Mouse (Mus musculus) megakaryocyte, adult 5-6 weeks (primary cell): ENCODE measurements around the gene Zbtb3. TPM values are rescaled to one million over a fixed set of nuclear protein-coding genes. Genes with fewer than 3 reads are reported as not detected.

Experiments
- ATAC-seq: 2 replicates; pipeline ENCODE4 v1.8.0; 2016; ENCODE audit warnings: mild to moderate bottlenecking, inconsistent platforms; ENCODE audit not compliant: poor library complexity, severe bottlenecking
- total RNA-seq, 2 experiments: library from RNA; stranded (forward) in 1 of 2; stranded (reverse) in 1 of 2; fragments of 153-499, 151-499 nt in 1 of 2; fragments of 221-1000, 200-1000 nt in 1 of 2; gene quantifications; 2 replicates each; pipeline versions ENCODE4 v1.2.3 to v1.2.4; 2015 to 2017

Zbtb3 gene
- total RNA-seq, 2 experiments from 2014 or later, result 2.3 to 2.5 TPM

DNA sequence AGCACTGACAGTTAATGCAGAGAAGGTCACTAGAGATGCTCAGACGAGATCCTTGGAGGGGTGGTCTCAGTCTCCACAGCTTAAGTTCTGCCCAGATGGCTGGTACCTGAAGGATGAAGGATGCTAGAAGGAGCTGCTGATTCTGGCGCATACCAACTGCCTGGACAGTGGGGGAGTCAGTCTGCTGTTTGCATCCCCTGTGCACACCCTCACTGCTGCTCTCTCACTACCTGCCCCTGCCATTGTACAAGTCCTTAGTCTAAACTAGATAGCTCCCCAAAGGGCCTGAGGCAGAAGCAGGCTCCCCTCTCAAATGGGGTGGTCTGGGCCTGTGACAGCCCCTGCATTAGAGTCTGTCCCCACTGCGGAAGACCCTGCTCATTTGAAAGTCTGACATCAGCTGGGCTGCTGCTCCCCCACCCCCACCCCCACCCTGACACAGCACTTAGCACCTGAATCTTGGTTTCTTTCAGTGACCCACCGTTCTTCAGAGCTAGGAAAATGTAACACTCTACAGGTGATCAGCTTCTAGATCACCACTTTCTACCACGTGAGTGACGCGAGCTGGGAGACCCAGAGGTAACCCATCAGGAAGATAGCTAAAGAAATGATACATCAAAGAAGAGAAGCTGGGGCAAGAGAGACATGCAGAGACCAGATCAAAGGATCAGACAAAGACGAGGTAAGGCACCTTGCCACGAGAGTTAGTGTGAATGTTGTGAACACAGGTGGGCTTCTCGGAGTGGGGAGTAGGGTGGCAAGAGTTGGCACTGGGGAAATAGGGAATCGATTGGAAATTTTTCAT is 37.0 kb downstream of the Zbtb3 start, which contains the start of gene Gng3:
Gene Gng3, minus strand, starts transcription at position 92 of the 805 bp plus-strand sequence.
- ATAC-seq, result no peak

DNA sequence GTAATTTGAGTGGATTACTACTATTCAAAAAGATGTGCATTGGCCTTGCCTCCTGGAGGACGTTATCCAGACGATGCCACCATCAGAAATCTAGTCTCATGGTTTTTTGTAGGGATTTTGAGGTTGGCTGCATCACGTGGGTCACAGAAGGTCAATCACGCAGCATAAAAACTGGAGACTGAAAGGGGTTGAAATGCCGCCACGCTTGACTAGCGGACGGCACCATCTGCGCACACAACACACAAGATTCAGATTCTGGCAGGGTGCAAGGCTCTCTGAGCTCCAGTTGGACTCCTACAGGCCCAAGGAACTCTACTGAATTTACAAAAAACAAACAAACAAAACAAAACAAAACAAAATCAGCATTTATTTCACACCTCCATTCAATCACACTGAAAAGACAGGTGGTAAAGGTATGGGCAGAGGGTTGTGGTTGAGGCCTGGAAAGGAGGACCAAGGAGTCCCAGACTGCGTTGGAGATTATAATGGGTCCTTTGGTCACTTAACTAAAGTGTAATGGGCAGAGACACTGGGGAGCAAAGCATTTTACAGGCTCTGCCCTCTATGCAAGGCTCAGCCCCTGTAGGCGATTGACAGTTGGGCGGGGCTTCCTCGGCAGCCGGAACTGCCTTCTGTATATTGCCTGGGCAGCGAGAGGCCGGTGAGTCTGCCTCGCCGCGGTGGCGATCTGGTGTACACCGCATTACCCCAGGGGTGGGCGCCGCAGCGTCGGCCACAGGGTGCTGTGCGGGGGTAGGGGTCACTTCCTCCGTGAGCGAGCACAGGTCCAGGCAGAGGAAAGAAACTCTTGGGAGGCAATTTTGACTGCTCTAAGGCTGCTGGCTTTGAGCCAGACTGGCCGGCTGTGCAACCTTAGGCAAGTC is 37.8 kb downstream of the Zbtb3 start:
- ATAC-seq, result peak; percentile 78

DNA sequence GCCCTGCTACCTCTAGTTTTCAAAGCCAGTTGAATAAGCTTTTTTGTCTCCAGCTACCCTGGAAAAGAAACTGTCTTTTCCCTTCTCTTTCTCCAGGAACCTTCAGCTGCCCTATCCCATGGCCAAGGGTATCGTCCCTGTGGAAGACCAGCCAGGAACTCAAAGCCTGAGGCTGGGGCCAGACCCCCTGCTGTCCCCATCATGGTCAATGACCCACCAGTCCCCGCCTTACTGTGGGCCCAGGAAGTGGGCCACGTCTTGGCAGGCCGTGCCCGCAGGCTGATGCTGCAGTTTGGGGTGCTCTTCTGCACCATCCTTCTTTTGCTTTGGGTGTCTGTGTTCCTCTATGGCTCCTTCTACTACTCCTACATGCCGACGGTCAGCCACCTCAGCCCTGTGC is 38.7 kb downstream of the Zbtb3 start:
- ATAC-seq, result no peak

DNA sequence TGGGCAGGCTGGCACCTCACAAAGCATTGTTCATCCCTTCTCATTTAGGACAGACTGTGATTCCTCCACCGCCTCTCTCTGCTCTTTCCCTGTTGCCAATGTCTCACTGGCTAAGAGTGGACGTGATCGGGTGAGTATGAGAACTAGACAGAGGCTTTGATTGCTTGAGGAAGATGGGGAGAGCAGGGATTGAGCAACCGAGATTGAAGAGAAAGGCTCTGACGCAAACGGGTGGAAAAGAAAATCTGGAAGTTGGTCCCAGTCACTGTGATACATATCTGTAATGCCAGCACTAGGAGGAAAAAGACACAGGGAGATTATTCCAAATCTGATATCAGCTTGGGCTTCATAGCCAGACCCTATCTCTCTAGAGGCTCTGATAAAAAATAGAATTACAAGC is 40.6 kb downstream of the Zbtb3 start:
- ATAC-seq, result no peak

DNA sequence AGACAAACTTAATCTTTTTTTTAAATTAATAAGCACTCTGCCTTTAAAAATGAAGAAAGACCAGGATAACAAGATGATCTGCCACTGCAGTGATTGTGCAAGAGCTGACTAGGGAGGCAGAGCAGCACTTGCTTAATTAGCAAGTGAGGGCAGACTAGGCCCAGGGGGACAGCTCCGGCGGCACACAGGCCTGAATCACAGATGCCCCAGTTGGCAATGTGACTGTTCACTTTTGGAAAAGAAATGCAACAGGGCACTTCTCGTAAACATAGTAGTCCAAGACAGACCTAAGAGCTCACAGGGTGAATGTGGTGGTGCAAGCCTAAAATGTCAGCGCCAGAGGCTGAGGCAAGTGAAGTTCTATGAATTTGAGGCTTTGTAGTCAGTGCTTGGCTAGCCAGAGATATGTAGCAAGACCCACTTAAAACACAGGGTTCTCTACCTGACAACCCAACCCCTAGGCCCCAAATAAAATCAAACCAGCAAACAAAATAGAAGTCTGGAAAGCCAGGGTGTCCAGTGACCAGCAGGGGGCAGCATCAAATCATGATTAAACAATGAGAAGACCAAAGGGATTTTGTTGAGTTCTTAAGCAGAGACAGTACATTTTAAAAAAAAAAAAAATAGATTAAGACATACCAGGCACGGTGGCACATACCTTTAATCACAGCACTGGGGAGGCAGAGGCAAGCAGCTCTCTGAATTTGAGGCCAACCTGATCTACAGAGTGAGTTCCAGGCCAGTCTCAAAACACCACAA is 42.2 kb downstream of the Zbtb3 start:
- ATAC-seq, result peak; percentile 64

DNA sequence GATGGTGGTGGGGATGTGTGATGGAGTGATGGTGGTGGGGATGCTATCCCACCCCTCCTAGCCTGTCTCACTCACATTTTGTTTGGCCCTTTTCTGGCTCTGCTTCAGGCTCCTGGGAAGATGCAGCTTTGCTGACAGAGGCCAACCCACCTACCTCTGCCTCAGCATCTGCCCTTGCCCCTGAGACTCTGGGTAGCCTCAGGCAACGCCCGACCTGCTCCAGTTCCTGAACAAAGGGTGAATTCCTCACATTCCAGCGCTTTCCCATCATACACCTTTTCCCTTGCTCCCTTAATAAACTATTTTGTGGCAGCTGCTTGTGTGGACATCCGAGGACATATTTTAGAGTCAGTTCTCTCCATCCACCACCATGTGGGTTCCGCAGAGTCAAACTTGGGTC is 46.0 kb downstream of the Zbtb3 start:
- ATAC-seq, result no peak

DNA sequence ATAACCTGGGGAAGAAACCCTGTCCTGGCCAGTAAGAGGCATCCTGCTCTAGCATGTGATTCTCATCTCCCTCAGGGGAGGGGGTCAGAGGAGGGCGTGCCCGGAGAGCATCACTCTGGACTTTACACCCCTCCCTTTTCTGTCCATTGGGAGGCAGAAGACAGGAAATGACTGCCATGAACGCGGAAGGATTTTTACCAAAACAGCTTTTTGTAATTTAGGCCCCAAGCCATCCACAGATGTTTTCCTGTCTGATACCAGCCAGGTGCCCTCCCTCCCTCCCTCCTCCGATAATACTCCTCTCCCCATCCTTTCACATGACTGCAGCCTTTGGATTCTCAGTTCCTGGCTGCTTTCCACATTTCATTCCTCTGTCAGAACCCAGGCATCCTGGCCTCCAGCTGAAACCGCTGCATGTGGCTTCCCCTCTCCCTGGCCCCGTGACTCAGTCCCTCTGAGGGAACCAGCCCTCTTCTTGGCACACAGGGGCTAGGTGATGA is 48.1 kb downstream of the Zbtb3 start, which contains the start of gene Lrrn4cl:
Gene Lrrn4cl, plus strand, starts transcription at position 367 of the 500 bp plus-strand sequence.
- no peak for ATAC-seq

DNA sequence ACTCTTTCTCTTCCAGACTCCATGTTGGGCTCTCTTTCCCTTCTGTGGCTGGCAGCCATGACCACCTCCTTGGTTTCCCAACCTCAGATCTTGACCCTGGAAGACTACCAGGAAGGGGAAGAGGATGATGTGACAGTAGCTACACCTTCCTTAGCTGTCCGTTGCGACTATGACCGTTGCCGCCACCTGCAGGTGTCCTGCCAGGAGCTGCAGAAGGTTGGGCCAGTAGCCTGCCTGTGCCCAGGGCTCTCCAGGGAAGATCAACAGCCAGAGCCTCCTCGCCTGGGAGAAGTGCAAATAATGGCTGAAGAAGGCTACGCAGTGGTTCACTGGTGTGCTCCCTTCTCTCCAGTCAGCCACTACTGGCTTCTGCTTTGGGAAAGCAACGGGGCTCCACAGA is 49.3 kb downstream of the Zbtb3 start:
- no peak for ATAC-seq

DNA sequence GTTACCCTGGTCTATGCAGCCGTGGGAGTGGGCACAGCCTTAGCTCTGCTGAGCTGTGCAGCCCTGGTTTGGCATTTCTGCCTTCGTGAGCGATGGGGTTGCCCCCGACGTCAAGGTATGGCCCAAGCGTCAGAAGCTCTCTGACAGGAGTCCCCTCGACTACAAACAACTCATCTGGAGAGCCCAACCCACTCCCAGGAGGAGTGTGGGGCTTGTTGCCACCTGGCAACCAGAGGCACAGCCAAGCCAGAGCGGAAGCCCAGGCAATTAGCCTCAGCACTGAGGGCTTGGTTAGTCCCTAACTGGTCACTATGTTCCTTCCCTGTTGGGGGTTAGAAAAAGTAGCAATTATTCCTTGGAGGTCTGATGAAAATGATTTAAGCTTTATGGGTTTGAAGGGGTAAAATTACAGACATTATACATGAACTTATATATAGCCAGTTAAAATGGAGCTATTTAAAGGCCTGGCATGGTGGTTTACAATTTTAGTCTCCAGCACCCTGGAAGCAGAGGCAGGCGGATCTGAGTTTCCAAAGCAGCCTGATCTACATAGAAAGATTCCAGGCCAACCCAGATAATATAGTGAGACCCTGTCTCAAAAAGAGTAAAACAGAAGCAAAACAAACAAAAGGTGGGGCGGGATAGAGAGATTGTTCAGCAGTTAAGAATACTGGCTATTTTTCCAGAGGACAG is 50.0 kb downstream of the Zbtb3 start:
- no peak for ATAC-seq

DNA sequence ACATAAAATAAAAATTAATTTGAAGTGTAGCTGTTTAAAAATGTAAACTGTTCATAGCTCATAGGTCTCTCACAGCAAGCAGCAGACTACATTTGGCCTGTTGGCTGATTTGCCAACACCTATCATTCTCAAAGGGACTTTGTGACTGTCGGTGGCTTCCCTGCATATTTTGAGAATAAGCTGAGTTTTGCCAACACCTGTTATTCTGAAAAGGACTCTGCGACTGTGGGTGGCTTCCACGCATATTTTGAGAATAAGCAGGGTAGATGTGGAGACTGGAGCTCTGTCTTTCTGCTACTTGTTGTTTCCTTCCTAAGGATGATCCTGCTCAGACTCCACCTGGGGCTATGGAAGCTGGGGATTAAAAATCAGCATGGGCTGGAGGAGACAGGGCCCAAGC is 50.8 kb downstream of the Zbtb3 start:
- no peak for ATAC-seq

Other genes starting within 250 kb of the Zbtb3 start
Only the 30 nearest of the 33 such genes appear.
- gene Chrm1, start 138.8 kb upstream of the Zbtb3 start, total RNA-seq (2015), result 0.16 and 0.25 TPM in 2 replicates
- gene Chrm1, start 138.8 kb upstream of the Zbtb3 start, total RNA-seq (2017), result 0.04 TPM in 2 replicates
- 26.3 and 32.6 TPM in 2 replicates for gene Slc3a2, start 79.2 kb upstream of the Zbtb3 start, total RNA-seq (2015)
- gene Slc3a2, start 79.2 kb upstream of the Zbtb3 start, total RNA-seq (2017), result 31.6 and 34.1 TPM in 2 replicates
- gene Wdr74, start 66.7 kb upstream of the Zbtb3 start, total RNA-seq (2015), result 30.3 and 37.1 TPM in 2 replicates
- gene Wdr74, start 66.7 kb upstream of the Zbtb3 start, total RNA-seq (2017), result 38.2 and 38.5 TPM in 2 replicates
- 0.83 TPM in 1 of 2 replicates, not detected in the other for gene 1700092M07Rik, start 61.8 kb upstream of the Zbtb3 start, total RNA-seq (2015)
- 1.3 TPM in 1 of 2 replicates, not detected in the other for gene 1700092M07Rik, start 61.8 kb upstream of the Zbtb3 start, total RNA-seq (2017)
- 40.9 and 55.3 TPM in 2 replicates for gene Stx5a, start 61.1 kb upstream of the Zbtb3 start, total RNA-seq (2015)
- gene Stx5a, start 61.1 kb upstream of the Zbtb3 start, total RNA-seq (2017), result 40.8 and 65.6 TPM in 2 replicates
- 257 and 292 TPM in 2 replicates for gene Nxf1, start 45.5 kb upstream of the Zbtb3 start, total RNA-seq (2015)
- gene Nxf1, start 45.5 kb upstream of the Zbtb3 start, total RNA-seq (2017), result 69.7 and 76.0 TPM in 2 replicates
- 28.1 and 36.6 TPM in 2 replicates for gene Tmem223, start 31.6 kb upstream of the Zbtb3 start, total RNA-seq (2015)
- 11.6 and 12.0 TPM in 2 replicates for gene Tmem223, start 31.6 kb upstream of the Zbtb3 start, total RNA-seq (2017)
- 172 and 177 TPM in 2 replicates for gene Tmem179b, start 28.1 kb upstream of the Zbtb3 start, total RNA-seq (2015)
- gene Tmem179b, start 28.1 kb upstream of the Zbtb3 start, total RNA-seq (2017), result 98.4 and 108 TPM in 2 replicates
- gene Taf6l, start 16.1 kb upstream of the Zbtb3 start, total RNA-seq (2015), result 5.1 and 6.2 TPM in 2 replicates
- 8.9 and 9.8 TPM in 2 replicates for gene Taf6l, start 16.1 kb upstream of the Zbtb3 start, total RNA-seq (2017)
- 124 and 125 TPM in 2 replicates for gene Polr2g, start 4.0 kb upstream of the Zbtb3 start, total RNA-seq (2015)
- gene Polr2g, start 4.0 kb upstream of the Zbtb3 start, total RNA-seq (2017), result 54.1 and 58.2 TPM in 2 replicates
- 28.6 and 31.0 TPM in 2 replicates for gene Ttc9c, start 16.8 kb downstream of the Zbtb3 start, total RNA-seq (2015)
- gene Ttc9c, start 16.8 kb downstream of the Zbtb3 start, total RNA-seq (2017), result 53.6 and 63.7 TPM in 2 replicates
- 52.3 and 56.0 TPM in 2 replicates for gene Hnrnpul2, start 17.5 kb downstream of the Zbtb3 start, total RNA-seq (2015)
- 72.8 and 94.4 TPM in 2 replicates for gene Hnrnpul2, start 17.5 kb downstream of the Zbtb3 start, total RNA-seq (2017)
- not detected in 2 replicates for gene AC129217.1, start 27.2 kb downstream of the Zbtb3 start, total RNA-seq (2015)
- gene AC129217.1, start 27.2 kb downstream of the Zbtb3 start, total RNA-seq (2017), result 1.8 and 5.9 TPM in 2 replicates
- gene Bscl2, start 34.9 kb downstream of the Zbtb3 start, total RNA-seq (2015), result 84.8 and 97.8 TPM in 2 replicates
- 48.1 and 49.6 TPM in 2 replicates for gene Bscl2, start 34.9 kb downstream of the Zbtb3 start, total RNA-seq (2017)
- 0.16 TPM in 1 of 2 replicates, not detected in the other for gene Gng3, start 36.6 kb downstream of the Zbtb3 start, total RNA-seq (2015)
- not detected in 2 replicates for gene Gng3, start 36.6 kb downstream of the Zbtb3 start, total RNA-seq (2017)
- gene Lrrn4cl, start 48.2 kb downstream of the Zbtb3 start, total RNA-seq (2015), result 0.16 and 0.55 TPM in 2 replicates
- gene Lrrn4cl, start 48.2 kb downstream of the Zbtb3 start, total RNA-seq (2017), result 0.12 TPM in 1 of 2 replicates, not detected in the other
- gene Ubxn1, start 68.9 kb downstream of the Zbtb3 start, total RNA-seq (2015), result 63.2 and 66.8 TPM in 2 replicates
- 149 and 168 TPM in 2 replicates for gene Ubxn1, start 68.9 kb downstream of the Zbtb3 start, total RNA-seq (2017)
- 39.9 and 41.9 TPM in 2 replicates for gene Uqcc3, start 78.4 kb downstream of the Zbtb3 start, total RNA-seq (2015)
- gene Uqcc3, start 78.4 kb downstream of the Zbtb3 start, total RNA-seq (2017), result 58.1 and 75.6 TPM in 2 replicates
- 29.0 and 50.8 TPM in 2 replicates for gene Lbhd1, start 81.2 kb downstream of the Zbtb3 start, total RNA-seq (2015)
- 5.2 and 7.5 TPM in 2 replicates for gene Lbhd1, start 81.2 kb downstream of the Zbtb3 start, total RNA-seq (2017)
- not detected in 2 replicates for gene Gm49403, start 81.4 kb downstream of the Zbtb3 start, total RNA-seq (2015)
- not detected in 2 replicates for gene Gm49403, start 81.4 kb downstream of the Zbtb3 start, total RNA-seq (2017)
- 43.9 and 64.0 TPM in 2 replicates for gene 1810009A15Rik, start 86.3 kb downstream of the Zbtb3 start, total RNA-seq (2015)
- gene 1810009A15Rik, start 86.3 kb downstream of the Zbtb3 start, total RNA-seq (2017), result 61.2 and 66.3 TPM in 2 replicates
- gene Gm49416, start 86.4 kb downstream of the Zbtb3 start, total RNA-seq (2015), result 0.27 TPM in 1 of 2 replicates, not detected in the other
- 0.85 TPM in 1 of 2 replicates, not detected in the other for gene Gm49416, start 86.4 kb downstream of the Zbtb3 start, total RNA-seq (2017)
- 9.1 and 9.3 TPM in 2 replicates for gene Ints5, start 90.5 kb downstream of the Zbtb3 start, total RNA-seq (2015)
- 10.2 and 11.3 TPM in 2 replicates for gene Ints5, start 90.5 kb downstream of the Zbtb3 start, total RNA-seq (2017)
- gene Ganab, start 95.5 kb downstream of the Zbtb3 start, total RNA-seq (2015), result 69.0 and 71.3 TPM in 2 replicates
- gene Ganab, start 95.5 kb downstream of the Zbtb3 start, total RNA-seq (2017), result 51.7 and 58.4 TPM in 2 replicates
- 19.5 and 23.3 TPM in 2 replicates for gene B3gat3, start 117.8 kb downstream of the Zbtb3 start, total RNA-seq (2015)
- gene B3gat3, start 117.8 kb downstream of the Zbtb3 start, total RNA-seq (2017), result 28.9 and 29.8 TPM in 2 replicates
- 1.4 and 1.8 TPM in 2 replicates for gene Rom1, start 126.8 kb downstream of the Zbtb3 start, total RNA-seq (2015)
- gene Rom1, start 126.8 kb downstream of the Zbtb3 start, total RNA-seq (2017), result 0.81 and 3.2 TPM in 2 replicates
- gene Eml3, start 127.0 kb downstream of the Zbtb3 start, total RNA-seq (2015), result 17.1 and 18.0 TPM in 2 replicates
- gene Eml3, start 127.0 kb downstream of the Zbtb3 start, total RNA-seq (2017), result 29.3 and 32.0 TPM in 2 replicates
- 47.3 and 53.3 TPM in 2 replicates for gene Mta2, start 139.3 kb downstream of the Zbtb3 start, total RNA-seq (2015)
- gene Mta2, start 139.3 kb downstream of the Zbtb3 start, total RNA-seq (2017), result 98.8 and 106 TPM in 2 replicates
- gene Tut1, start 151.3 kb downstream of the Zbtb3 start, total RNA-seq (2015), result 1.7 and 2.9 TPM in 2 replicates
- gene Tut1, start 151.3 kb downstream of the Zbtb3 start, total RNA-seq (2017), result 8.8 and 9.9 TPM in 2 replicates
- 319 and 343 TPM in 2 replicates for gene Eef1g, start 164.5 kb downstream of the Zbtb3 start, total RNA-seq (2015)
- 206 and 209 TPM in 2 replicates for gene Eef1g, start 164.5 kb downstream of the Zbtb3 start, total RNA-seq (2017)